Mouse (Mus musculus) embryonic facial prominence, embryonic 13.5 days (tissue): Measurements from ENCODE around the gene Aicda. TPM values are rescaled to one million over a fixed set of nuclear protein-coding genes. Genes with fewer than 3 reads are reported as not detected.
"Not testable (repeated sequence)": the region's sequence is repeated elsewhere in the genome, so short reads cannot be mapped to it uniquely, and the experiment has no call there.

ENCODE experiments used
- ATAC-seq: fragments of 200-750 bp; cut with Nextera tagmentation; 2 replicates; pipeline ENCODE4 v1.8.0; 2017; ENCODE audit warnings: low read depth; ENCODE audit not compliant: insufficient number of reproducible peaks, insufficient read depth, low FRiP score, low TSS enrichment
- H3K27ac ChIP-seq: fragments of 300-500 bp; sonication (generic); 2 replicates; pipeline ENCODE4 v1.5.1; 2015; ENCODE audit warnings: moderate library complexity, mild to moderate bottlenecking, inconsistent platforms
- H3K27me3 ChIP-seq: fragments of 300-500 bp; sonication (generic); 2 replicates; pipeline ENCODE4 v1.6.1; 2015; ENCODE audit warnings: mild to moderate bottlenecking, inconsistent platforms
- H3K36me3 ChIP-seq: fragments of 300-500 bp; sonication (generic); 2 replicates; pipeline ENCODE4 v1.6.1; 2015; ENCODE audit warnings: mild to moderate bottlenecking, inconsistent platforms
- H3K4me1 ChIP-seq: fragments of 300-500 bp; sonication (generic); 2 replicates; pipeline ENCODE4 v1.6.1; 2015; ENCODE audit warnings: inconsistent platforms
- H3K4me2 ChIP-seq: fragments of 300-500 bp; sonication (generic); 2 replicates; pipeline ENCODE4 v1.6.1; 2015; ENCODE audit warnings: moderate library complexity, mild to moderate bottlenecking, inconsistent platforms
- H3K4me3 ChIP-seq: fragments of 300-500 bp; sonication (generic); 2 replicates; pipeline ENCODE4 v1.5.1; 2015; ENCODE audit warnings: mild to moderate bottlenecking, inconsistent platforms
- H3K9ac ChIP-seq: fragments of 300-500 bp; sonication (generic); 2 replicates; pipeline ENCODE4 v1.6.1; 2015; ENCODE audit warnings: mild to moderate bottlenecking, inconsistent platforms
- H3K9me3 ChIP-seq: fragments of 300-500 bp; sonication (generic); 2 replicates; pipeline ENCODE4 v1.6.1; 2016; ENCODE audit warnings: inconsistent platforms
- WGBS: fragments of 180-500 bp; shearing (Covaris S2); methylation state at CpG from one replicate; pipeline ENCODE4 v1.1.7; 2015; ENCODE audit warnings: mixed read lengths; 5-methylcytosine and 5-hydroxymethylcytosine counted together
- polyA plus RNA-seq: library from polyadenylated mRNA; unstranded; fragments of >200 nt; fragmentation: Nextera tagmentation; extraction: Ambion mirVana; gene quantifications from 2 replicates; pipeline ENCODE4 v1.2.1, GENCODE M21; 2015

Gene Aicda
- polyA plus RNA-seq, 1 experiment from 2014 or later: 0.11 TPM

- H3K4me1 ChIP-seq: peaks cover 3% of the 10 kb centered on the region; the same call in 1 of the 2 replicates
- ATAC-seq: no peak
- no peaks in the 10 kb centered on the region for H3K36me3 ChIP-seq
- 71% methylated on average over 11 of the region's 11 CpGs for WGBS
- H3K4me2 ChIP-seq: no peak overlapping the region
- no peaks in the 10 kb centered on the region for H3K27me3 ChIP-seq
- H3K9ac ChIP-seq: no peak overlapping the region
- no peaks in the 10 kb centered on the region for H3K9me3 ChIP-seq
- H3K27ac ChIP-seq: no peak overlapping the region
- H3K4me3 ChIP-seq: no peak overlapping the region
Observed at GRCm38 (mm10) chr6:122528136-122528535, 25.5 kb upstream of the Aicda start.

GRCm38 (mm10) chr6:122531466-122532174 lies 22.0 kb upstream of the Aicda start:
- H3K4me2 ChIP-seq: no peak overlapping the region
- no peak overlapping the region for H3K4me3 ChIP-seq
- H3K36me3 ChIP-seq: no peaks in the 10 kb centered on the region
- H3K9ac ChIP-seq: no peak overlapping the region
- no peaks in the 10 kb centered on the region for H3K9me3 ChIP-seq
- no peak overlapping the region for H3K27ac ChIP-seq
- H3K4me1 ChIP-seq: peaks cover 6% of the 10 kb centered on the region; the same call in 1 of the 2 replicates
- H3K27me3 ChIP-seq: no peaks in the 10 kb centered on the region
- no peak for ATAC-seq
- WGBS: 57% methylated on average over 8 of the region's 8 CpGs

GRCm38 (mm10) chr6:122532883-122533302 lies 20.7 kb upstream of the Aicda start:
- 0 out of 2 replicates have a peak, but pooled peaks have one; percentile 43 for ATAC-seq
- Histone ChIP-seq H3K4me3 (no peak overlapping the region; the same call in 1 of the 2 replicates), H3K27ac (0 out of 2 replicates have a peak overlapping the region, but pooled peaks have one; percentile 7), H3K9me3 (no peaks in the 10 kb centered on the region), H3K27me3 (no peaks in the 10 kb centered on the region), H3K4me2 (peak overlapping the region; percentile 40), H3K4me1 (peaks cover 6% of the 10 kb centered on the region; the same call in 1 of the 2 replicates), H3K9ac (peak overlapping the region; percentile 40; the same call in 1 of the 2 replicates), H3K36me3 (no peaks in the 10 kb centered on the region)
- WGBS: 4% methylated on average over 4 of the region's 4 CpGs

DNA sequence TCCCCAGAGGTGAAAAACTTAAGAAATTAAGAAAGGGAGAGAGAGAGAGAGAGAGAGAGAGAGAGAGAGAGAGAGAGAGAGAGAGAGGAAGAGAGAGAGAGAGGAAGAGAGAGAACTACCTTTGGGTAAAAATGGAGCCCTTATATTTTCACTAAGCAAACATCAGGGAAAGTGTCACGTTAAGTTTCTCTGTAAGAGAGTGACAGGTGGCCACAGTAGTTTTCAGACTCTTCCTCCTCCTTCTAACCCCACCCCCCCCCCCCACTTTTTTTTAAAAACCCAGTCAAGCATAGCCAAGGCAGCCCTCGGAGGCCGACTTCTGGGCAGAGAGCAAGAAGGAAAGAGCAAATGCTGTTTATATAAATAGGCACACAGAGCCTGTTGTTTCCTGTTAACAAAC lies 19.6 kb upstream of the Aicda start:
- peaks cover 6% of the 10 kb centered on the region; the same call in 1 of the 2 replicates for H3K4me1 ChIP-seq
- no peak overlapping the region for H3K9ac ChIP-seq
- no peaks in the 10 kb centered on the region for H3K9me3 ChIP-seq
- H3K27me3 ChIP-seq: no peaks in the 10 kb centered on the region
- H3K4me2 ChIP-seq: no peak overlapping the region
- no peak overlapping the region for H3K4me3 ChIP-seq
- no peak overlapping the region for H3K27ac ChIP-seq
- no peak for ATAC-seq
- no peaks in the 10 kb centered on the region for H3K36me3 ChIP-seq
- WGBS: 38% methylated on average over 3 of the region's 3 CpGs

- Histone ChIP-seq H3K36me3 (no peaks in the 10 kb centered on the region), H3K9ac (no peak overlapping the region), H3K27me3 (no peaks in the 10 kb centered on the region), H3K9me3 (no peaks in the 10 kb centered on the region), H3K4me1 (no peaks in the 10 kb centered on the region), H3K4me3 (no peak overlapping the region), H3K27ac (no peak overlapping the region), H3K4me2 (no peak overlapping the region)
- ATAC-seq: no peak
- WGBS: 78% methylated on average over 9 of the region's 9 CpGs
Observed at GRCm38 (mm10) chr6:122539564-122539963, 14.0 kb upstream of the Aicda start.

- not testable (repeated sequence) for H3K4me2 ChIP-seq, H3K4me1 ChIP-seq
Observed at GRCm38 (mm10) chr6:122542459-122542858, 11.1 kb upstream of the Aicda start.

DNA sequence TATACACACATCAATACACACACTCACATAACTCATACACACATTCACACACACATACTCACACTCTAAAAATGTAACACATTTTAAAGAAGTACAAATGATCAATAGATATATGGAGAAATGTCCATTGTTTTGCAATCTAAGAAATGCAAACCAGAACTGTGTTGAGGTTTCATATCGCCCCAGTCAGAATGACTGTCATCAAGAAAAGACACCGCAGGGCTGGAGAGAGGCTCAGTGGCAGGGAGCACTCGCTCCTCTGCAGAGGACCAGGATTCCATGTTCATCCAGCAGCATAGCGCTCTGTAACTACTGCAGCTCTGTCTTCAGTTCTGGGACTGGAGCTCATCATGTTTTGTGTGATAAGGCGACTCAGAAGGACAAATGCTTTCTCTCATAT lies 10.0 kb upstream of the Aicda start:
- H3K27me3 ChIP-seq: no peaks in the 10 kb centered on the region
- no peak overlapping the region for H3K27ac ChIP-seq
- H3K4me2 ChIP-seq: no peak overlapping the region
- H3K4me3 ChIP-seq: no peak overlapping the region
- no peaks in the 10 kb centered on the region for H3K36me3 ChIP-seq
- H3K4me1 ChIP-seq: no peaks in the 10 kb centered on the region
- no peak overlapping the region for H3K9ac ChIP-seq
- ATAC-seq: no peak
- H3K9me3 ChIP-seq: no peaks in the 10 kb centered on the region
- WGBS: 80% methylated on average over 5 of the region's 5 CpGs

More at GRCm38 (mm10) chr6:122542459-122542858, 11.1 kb upstream of the Aicda start:
- H3K36me3 ChIP-seq, H3K9ac ChIP-seq, H3K27ac ChIP-seq, H3K27me3 ChIP-seq, ATAC-seq, H3K9me3 ChIP-seq, H3K4me3 ChIP-seq: not testable (repeated sequence)
- 73% methylated on average over 5 of the region's 5 CpGs for WGBS

DNA sequence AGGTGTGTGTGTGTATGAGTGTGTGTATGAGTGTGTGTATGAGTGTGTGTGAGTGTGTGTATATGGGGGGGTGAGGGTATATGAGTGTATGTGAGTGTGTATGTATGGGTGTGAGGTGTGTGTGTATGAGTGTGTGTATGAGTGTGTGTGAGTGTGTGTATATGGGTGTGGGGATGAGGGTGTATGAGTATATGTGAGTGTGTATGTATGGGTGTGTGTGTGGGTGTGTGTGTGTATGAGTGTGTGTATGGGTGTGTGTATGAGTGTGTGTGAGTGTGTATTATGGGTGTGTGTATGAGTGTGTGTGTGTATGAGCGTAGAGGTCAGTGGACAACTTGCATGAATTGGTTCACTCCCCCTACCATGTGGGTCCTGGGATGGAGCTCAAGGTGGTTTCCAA lies 8.9 kb upstream of the Aicda start:
- Histone ChIP-seq H3K27me3 (no peaks in the 10 kb centered on the region), H3K36me3 (no peaks in the 10 kb centered on the region), H3K9me3 (no peaks in the 10 kb centered on the region), H3K27ac (no peak overlapping the region), H3K9ac (no peak overlapping the region), H3K4me2 (no peak overlapping the region), H3K4me1 (no peaks in the 10 kb centered on the region), H3K4me3 (no peak overlapping the region)
- peak; percentile 67; the same call in 1 of the 2 replicates for ATAC-seq
- 88% methylated on average over 1 of the region's 1 CpGs for WGBS

DNA sequence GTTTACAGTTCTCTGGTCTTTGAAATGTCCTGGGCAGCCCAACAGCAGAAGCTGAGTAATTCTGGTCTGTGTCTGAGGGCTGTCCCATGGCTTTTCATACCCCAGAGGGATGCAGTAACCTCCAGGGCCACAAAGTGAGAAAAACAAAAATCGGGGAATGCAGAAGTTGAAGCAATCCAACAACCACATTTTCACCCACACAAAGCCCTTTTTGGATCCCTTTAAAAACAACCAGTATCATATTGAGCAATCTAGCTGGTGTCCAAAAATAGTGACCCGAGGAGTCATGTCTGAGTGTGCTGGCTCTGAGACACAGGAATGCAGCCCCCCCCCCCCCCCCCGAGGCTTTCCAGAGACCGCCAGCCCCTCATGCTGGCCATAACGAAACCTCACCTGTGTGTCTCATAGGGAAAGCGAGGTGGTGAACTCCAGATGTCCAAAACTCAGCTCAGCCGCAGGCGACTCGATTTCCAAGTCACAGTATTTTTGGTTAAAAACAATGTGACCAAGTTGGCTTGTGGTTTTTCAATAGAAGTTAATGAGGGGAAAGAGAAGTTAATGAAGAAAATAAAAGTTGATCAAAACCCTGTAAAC lies 8.2 kb upstream of the Aicda start:
- Histone ChIP-seq H3K4me3 (no peak overlapping the region), H3K9me3 (no peaks in the 10 kb centered on the region), H3K9ac (no peak overlapping the region), H3K4me1 (no peaks in the 10 kb centered on the region), H3K4me2 (no peak overlapping the region), H3K27ac (no peak overlapping the region), H3K36me3 (no peaks in the 10 kb centered on the region), H3K27me3 (no peaks in the 10 kb centered on the region)
- no peak for ATAC-seq
- 64% methylated on average over 9 of the region's 9 CpGs for WGBS

- Histone ChIP-seq H3K4me3 (no peak overlapping the region), H3K27ac (no peak overlapping the region), H3K4me1 (no peaks in the 10 kb centered on the region), H3K4me2 (no peak overlapping the region), H3K36me3 (no peaks in the 10 kb centered on the region), H3K27me3 (no peaks in the 10 kb centered on the region), H3K9me3 (no peaks in the 10 kb centered on the region), H3K9ac (no peak overlapping the region)
- WGBS: 77% methylated on average over 10 of the region's 10 CpGs
- no peak for ATAC-seq
Observed at GRCm38 (mm10) chr6:122545948-122546347, 7.7 kb upstream of the Aicda start.

DNA sequence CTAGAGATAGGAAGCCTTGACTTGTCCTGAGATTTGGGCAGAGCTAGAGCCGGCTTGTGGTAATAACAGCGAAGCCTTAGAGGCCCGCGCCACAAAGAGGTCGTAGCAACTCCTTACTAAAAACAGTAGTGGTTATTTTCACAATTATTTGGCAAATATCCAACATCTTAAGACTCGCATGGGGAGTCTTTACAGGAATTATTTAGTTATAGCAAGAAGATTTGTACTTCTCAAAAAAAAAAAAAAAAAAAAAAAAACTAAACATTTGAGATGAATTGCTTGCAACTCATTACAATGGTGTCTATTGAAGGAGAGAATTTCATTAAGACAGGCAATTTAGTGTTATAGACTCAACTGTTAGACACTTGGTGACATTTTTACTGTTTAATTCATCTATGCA lies 501 bp downstream of the Aicda start:
- no peak for ATAC-seq
- Histone ChIP-seq H3K9ac (no peak overlapping the region), H3K4me2 (no peak overlapping the region), H3K4me3 (no peak overlapping the region), H3K36me3 (no peaks in the 10 kb centered on the region), H3K27ac (no peak overlapping the region), H3K27me3 (peaks cover 15% of the 10 kb centered on the region), H3K4me1 (no peaks in the 10 kb centered on the region), H3K9me3 (no peaks in the 10 kb centered on the region)
- WGBS: 77% methylated on average over 6 of the region's 6 CpGs

GRCm38 (mm10) chr6:122555266-122555665 lies 1.7 kb downstream of the Aicda start:
- Histone ChIP-seq H3K4me2 (no peak overlapping the region), H3K4me1 (no peaks in the 10 kb centered on the region), H3K27me3 (peaks cover 15% of the 10 kb centered on the region), H3K4me3 (no peak overlapping the region), H3K9me3 (no peaks in the 10 kb centered on the region), H3K27ac (no peak overlapping the region), H3K36me3 (no peaks in the 10 kb centered on the region), H3K9ac (no peak overlapping the region)
- 41% methylated on average over 7 of the region's 7 CpGs for WGBS
- no peak for ATAC-seq
